In genomic region chr1:130840599-130841379, GRCm38 (mm10) we compare ENCODE assay signal across 24 mouse cellular contexts. TPM values are rescaled to one million over a fixed set of nuclear protein-coding genes. Genes with fewer than 3 reads are reported as not detected.
DNase-seq lines count a peak whose midpoint lies in the region; ATAC-seq lines count a peak whose summit lies in the region.
"Had no signal": no experiment of that assay in that cellular context is flagged by ENCODE, and none has a peak within 500 bp of the region (broad histone marks: within the 10 kb centered on the region; RNA-seq: fewer than 3 reads in every experiment).

No protein-coding gene starts in this region.

- peaks cover 9% of the 10 kb centered on the region for H3K4me1 ChIP-seq in kidney, embryonic 16.5 days (ENCODE audit: insufficient read depth, low read length)
- H3K4me1 ChIP-seq in intestine, embryonic 15.5 days (replicated peaks), result 0 out of 2 replicates have a peak, but pooled peaks cover 3% of the 10 kb centered on the region
- H3K4me1 ChIP-seq in kidney, embryonic 15.5 days, result peaks cover 8% of the 10 kb centered on the region; the same call in 1 of the 2 replicates
- 0 out of 2 replicates have a peak, but pooled peaks cover 2% of the 10 kb centered on the region for H3K4me1 ChIP-seq in liver, embryonic 15.5 days (replicated peaks)
- no peaks in the 10 kb centered on the region for H3K4me1 ChIP-seq in midbrain, embryonic 14.5 days (ENCODE audit: control insufficient read depth, insufficient read depth, low read length)
- H3K4me1 ChIP-seq: embryonic facial prominence, embryonic 13.5 days; heart, embryonic 13.5 days; limb, embryonic 12.5 days; midbrain, embryonic 13.5 days; stomach, embryonic 15.5 days had no signal

- no peaks in the 10 kb centered on the region for H3K9me3 ChIP-seq in kidney, embryonic 16.5 days (ENCODE audit: low read length)
- no peaks in the 10 kb centered on the region for H3K9me3 ChIP-seq in intestine, embryonic 15.5 days
- H3K9me3 ChIP-seq in kidney, embryonic 15.5 days (replicated peaks), result no peaks in the 10 kb centered on the region
- H3K9me3 ChIP-seq in liver, embryonic 15.5 days (replicated peaks), result no peaks in the 10 kb centered on the region
- H3K9me3 ChIP-seq in midbrain, embryonic 14.5 days (ENCODE audit: control insufficient read depth, low read length), result no peaks in the 10 kb centered on the region
- H3K9me3 ChIP-seq: embryonic facial prominence, embryonic 13.5 days; heart, embryonic 13.5 days; limb, embryonic 12.5 days; lung, embryonic 15.5 days; midbrain, embryonic 13.5 days; stomach, embryonic 15.5 days had no signal

- WGBS in kidney, embryonic 16.5 days, result 15% methylated on average over 8 of the region's 8 CpGs
- WGBS in intestine, embryonic 15.5 days, result 17% methylated on average over 8 of the region's 8 CpGs
- WGBS in kidney, embryonic 15.5 days, result 24% methylated on average over 8 of the region's 8 CpGs
- 47% methylated on average over 8 of the region's 8 CpGs for WGBS in liver, embryonic 15.5 days (ENCODE audit: insufficient replicate concordance)
- 83% methylated on average over 8 of the region's 8 CpGs for WGBS in midbrain, embryonic 14.5 days

- no peak overlapping the region for H3K4me2 ChIP-seq in kidney, embryonic 16.5 days (replicated peaks; ENCODE audit: low read depth, low read length)
- peak overlapping the region; percentile 20; the same call in 1 of the 2 replicates for H3K4me2 ChIP-seq in intestine, embryonic 15.5 days (replicated peaks)
- no peak overlapping the region for H3K4me2 ChIP-seq in kidney, embryonic 15.5 days
- H3K4me2 ChIP-seq in liver, embryonic 15.5 days, result no peak overlapping the region
- H3K4me2 ChIP-seq in midbrain, embryonic 14.5 days (ENCODE audit: low read length), result no peak overlapping the region
- H3K4me2 ChIP-seq: embryonic facial prominence, embryonic 13.5 days; heart, embryonic 13.5 days; hindbrain, embryonic 14.5 days; limb, embryonic 12.5 days; lung, embryonic 15.5 days; midbrain, embryonic 13.5 days; stomach, embryonic 15.5 days had no signal

- H3K36me3 ChIP-seq in kidney, embryonic 16.5 days (ENCODE audit: insufficient read depth, low read length), result no peaks in the 10 kb centered on the region
- H3K36me3 ChIP-seq in intestine, embryonic 15.5 days, result no peaks in the 10 kb centered on the region
- H3K36me3 ChIP-seq in kidney, embryonic 15.5 days, result no peaks in the 10 kb centered on the region
- no peaks in the 10 kb centered on the region for H3K36me3 ChIP-seq in liver, embryonic 15.5 days (replicated peaks)
- no peaks in the 10 kb centered on the region for H3K36me3 ChIP-seq in midbrain, embryonic 14.5 days (ENCODE audit: control insufficient read depth, insufficient read depth, low read length)
- H3K36me3 ChIP-seq: embryonic facial prominence, embryonic 13.5 days; heart, embryonic 13.5 days; limb, embryonic 12.5 days; lung, embryonic 15.5 days; midbrain, embryonic 13.5 days; stomach, embryonic 15.5 days had no signal

- peak; percentile 50 to 74 for DNase-seq in kidney, adult 8-10 months
- DNase-seq in right cerebral cortex, postnatal 4 days, result no peak
- DNase-seq in right cerebral cortex, adult 18-20 months, result no peak
- DNase-seq in midbrain, embryonic 14.5 days, result no peak
- DNase-seq: adrenal gland, postnatal 25 days; B cell, adult 2 months; cerebellum, adult 11 months; cerebellum, postnatal 10 days; right cerebral cortex, postnatal 14 days; thymus, postnatal 14 days had no signal

- no peak overlapping the region for H3K27ac ChIP-seq in kidney, embryonic 16.5 days (ENCODE audit: low read length)
- H3K27ac ChIP-seq in intestine, embryonic 15.5 days, result peak overlapping the region; percentile 77
- H3K27ac ChIP-seq in kidney, embryonic 15.5 days, result 0 out of 2 replicates have a peak overlapping the region, but pooled peaks have one; percentile 1
- H3K27ac ChIP-seq in liver, embryonic 15.5 days (replicated peaks), result peak overlapping the region; percentile 64
- H3K27ac ChIP-seq in midbrain, embryonic 14.5 days (replicated peaks; ENCODE audit: low read depth, low read length), result no peak overlapping the region
- H3K27ac ChIP-seq: embryonic facial prominence, embryonic 13.5 days; heart, embryonic 13.5 days; hindbrain, embryonic 14.5 days; limb, embryonic 12.5 days; lung, embryonic 15.5 days; midbrain, embryonic 13.5 days; stomach, embryonic 15.5 days had no signal

- no peaks in the 10 kb centered on the region for H3K27me3 ChIP-seq in kidney, embryonic 16.5 days (ENCODE audit: insufficient read depth, low read length)
- no peaks in the 10 kb centered on the region for H3K27me3 ChIP-seq in intestine, embryonic 15.5 days (replicated peaks)
- H3K27me3 ChIP-seq in kidney, embryonic 15.5 days, result no peaks in the 10 kb centered on the region; the same call in 1 of the 2 replicates
- H3K27me3 ChIP-seq in liver, embryonic 15.5 days, result no peaks in the 10 kb centered on the region
- no peaks in the 10 kb centered on the region for H3K27me3 ChIP-seq in midbrain, embryonic 14.5 days (ENCODE audit: control insufficient read depth, insufficient read depth, low read length)
- H3K27me3 ChIP-seq: embryonic facial prominence, embryonic 13.5 days; limb, embryonic 12.5 days; lung, embryonic 15.5 days; midbrain, embryonic 13.5 days; stomach, embryonic 15.5 days had no signal

- no peak overlapping the region for H3K4me3 ChIP-seq in kidney, embryonic 16.5 days (ENCODE audit: low read length)
- H3K4me3 ChIP-seq in intestine, embryonic 15.5 days (replicated peaks), result no peak overlapping the region
- H3K4me3 ChIP-seq in kidney, embryonic 15.5 days (replicated peaks), result no peak overlapping the region
- no peak overlapping the region for H3K4me3 ChIP-seq in liver, embryonic 15.5 days (replicated peaks)
- no peak overlapping the region for H3K4me3 ChIP-seq in midbrain, embryonic 14.5 days (replicated peaks; ENCODE audit: low read depth, low read length)
- H3K4me3 ChIP-seq: embryonic facial prominence, embryonic 13.5 days; heart, embryonic 13.5 days; limb, embryonic 12.5 days; lung, embryonic 15.5 days; midbrain, embryonic 13.5 days; stomach, embryonic 15.5 days had no signal

- ATAC-seq in kidney, embryonic 16.5 days (ENCODE audit: low FRiP score, low TSS enrichment), result no peak
- peak; percentile 87 for ATAC-seq in intestine, embryonic 15.5 days
- no peak; the same call in 1 of the 2 replicates for ATAC-seq in kidney, embryonic 15.5 days (replicated peaks; ENCODE audit: low FRiP score)
- ATAC-seq in liver, embryonic 15.5 days (ENCODE audit: insufficient read depth), result peak; percentile 63
- no peak for ATAC-seq in midbrain, embryonic 14.5 days (ENCODE audit: low FRiP score, low TSS enrichment)
- ATAC-seq: forebrain, embryonic 16.5 days; midbrain, embryonic 13.5 days had no signal

- no peak overlapping the region for H3K9ac ChIP-seq in kidney, embryonic 16.5 days (replicated peaks; ENCODE audit: low read length)
- H3K9ac ChIP-seq in intestine, embryonic 15.5 days, result no peak overlapping the region
- no peak overlapping the region for H3K9ac ChIP-seq in kidney, embryonic 15.5 days
- no peak overlapping the region for H3K9ac ChIP-seq in liver, embryonic 15.5 days
- no peak overlapping the region for H3K9ac ChIP-seq in midbrain, embryonic 14.5 days (replicated peaks; ENCODE audit: low read length)
- H3K9ac ChIP-seq: embryonic facial prominence, embryonic 13.5 days; heart, embryonic 13.5 days; hindbrain, embryonic 14.5 days; limb, embryonic 12.5 days; lung, embryonic 15.5 days; midbrain, embryonic 13.5 days; stomach, embryonic 15.5 days had no signal

RNA-seq across cellular contexts. Expression of gene Pigr, which starts 14.3 kb away (rescaled TPM):
- not detected in 2 replicates for polyA plus RNA-seq in kidney, embryonic 16.5 days (2015; fragmentation: Nextera tagmentation; extraction: Ambion mirVana)
- 0.96 and 2.5 TPM in 2 replicates for polyA plus RNA-seq in intestine, embryonic 15.5 days (2015; fragmentation: Nextera tagmentation; extraction: Ambion mirVana)
- polyA plus RNA-seq in kidney, embryonic 15.5 days (2015; fragmentation: Nextera tagmentation; extraction: Ambion mirVana), result 0.05 TPM in 1 of 2 replicates, not detected in the other
- 0.24 and 0.40 TPM in 2 replicates for polyA plus RNA-seq in liver, embryonic 15.5 days (2015; fragmentation: Nextera tagmentation; extraction: Ambion mirVana)
- not detected in 2 replicates for polyA plus RNA-seq in midbrain, embryonic 14.5 days (2014; fragmentation: Nextera tagmentation; extraction: Ambion mirVana)
- polyA plus RNA-seq: embryonic facial prominence, embryonic 13.5 days; forebrain, embryonic 16.5 days; heart, embryonic 13.5 days; hindbrain, embryonic 14.5 days; limb, embryonic 12.5 days; lung, embryonic 15.5 days; midbrain, embryonic 13.5 days; neural tube, embryonic 14.5 days had no signal

RNA-seq across cellular contexts. Expression of gene Fcmr, which starts 24.7 kb away (rescaled TPM):
- polyA plus RNA-seq in kidney, embryonic 16.5 days (2015; fragmentation: Nextera tagmentation; extraction: Ambion mirVana), result 0.36 TPM in 1 of 2 replicates, not detected in the other
- 2.8 and 5.7 TPM in 2 replicates for polyA plus RNA-seq in intestine, embryonic 15.5 days (2015; fragmentation: Nextera tagmentation; extraction: Ambion mirVana)
- polyA plus RNA-seq in kidney, embryonic 15.5 days (2015; fragmentation: Nextera tagmentation; extraction: Ambion mirVana), result 0.47 TPM in 1 of 2 replicates, not detected in the other
- not detected in 2 replicates for polyA plus RNA-seq in liver, embryonic 15.5 days (2015; fragmentation: Nextera tagmentation; extraction: Ambion mirVana)
- not detected in 2 replicates for polyA plus RNA-seq in midbrain, embryonic 14.5 days (2014; fragmentation: Nextera tagmentation; extraction: Ambion mirVana)
- polyA plus RNA-seq: embryonic facial prominence, embryonic 13.5 days; forebrain, embryonic 16.5 days; limb, embryonic 12.5 days; lung, embryonic 15.5 days; midbrain, embryonic 13.5 days had no signal

RNA-seq across cellular contexts. Expression of gene Fcamr, which starts 40.1 kb away (rescaled TPM):
- not detected in 2 replicates for polyA plus RNA-seq in kidney, embryonic 16.5 days (2015; fragmentation: Nextera tagmentation; extraction: Ambion mirVana)
- 0.18 and 0.21 TPM in 2 replicates for polyA plus RNA-seq in intestine, embryonic 15.5 days (2015; fragmentation: Nextera tagmentation; extraction: Ambion mirVana)
- polyA plus RNA-seq in kidney, embryonic 15.5 days (2015; fragmentation: Nextera tagmentation; extraction: Ambion mirVana), result not detected in 2 replicates
- not detected in 2 replicates for polyA plus RNA-seq in liver, embryonic 15.5 days (2015; fragmentation: Nextera tagmentation; extraction: Ambion mirVana)
- not detected in 2 replicates for polyA plus RNA-seq in midbrain, embryonic 14.5 days (2014; fragmentation: Nextera tagmentation; extraction: Ambion mirVana)
- polyA plus RNA-seq: embryonic facial prominence, embryonic 13.5 days; forebrain, embryonic 16.5 days; heart, embryonic 13.5 days; hindbrain, embryonic 14.5 days; limb, embryonic 12.5 days; lung, embryonic 15.5 days; midbrain, embryonic 13.5 days; neural tube, embryonic 14.5 days had no signal

RNA-seq across cellular contexts. Expression of gene Il24, which starts 46.5 kb away (rescaled TPM):
- polyA plus RNA-seq in kidney, embryonic 16.5 days (2015; fragmentation: Nextera tagmentation; extraction: Ambion mirVana), result not detected in 2 replicates
- polyA plus RNA-seq in intestine, embryonic 15.5 days (2015; fragmentation: Nextera tagmentation; extraction: Ambion mirVana), result not detected in 2 replicates
- polyA plus RNA-seq in kidney, embryonic 15.5 days (2015; fragmentation: Nextera tagmentation; extraction: Ambion mirVana), result 0.13 TPM in 1 of 2 replicates, not detected in the other
- polyA plus RNA-seq in liver, embryonic 15.5 days (2015; fragmentation: Nextera tagmentation; extraction: Ambion mirVana), result not detected in 2 replicates
- not detected in 2 replicates for polyA plus RNA-seq in midbrain, embryonic 14.5 days (2014; fragmentation: Nextera tagmentation; extraction: Ambion mirVana)
- polyA plus RNA-seq: forebrain, embryonic 16.5 days; heart, embryonic 13.5 days; hindbrain, embryonic 14.5 days; large intestine, adult 2 months; limb, embryonic 12.5 days; lung, embryonic 15.5 days; midbrain, embryonic 13.5 days; neural tube, embryonic 14.5 days; stomach, embryonic 15.5 days had no signal

Comparison
In these comparisons a context has a peak if more than half of its experiments do, and no peak if none do; other contexts are left out.
1. H3K27ac ChIP-seq: peak in intestine, embryonic 15.5 days (single experiment), kidney, embryonic 15.5 days (single experiment) and liver, embryonic 15.5 days (single experiment); none in kidney, embryonic 16.5 days (single experiment) and midbrain, embryonic 14.5 days (single experiment).
2. DNase-seq: peak in kidney, adult 8-10 months (2 of 2); none in right cerebral cortex, postnatal 4 days (single experiment), right cerebral cortex, adult 18-20 months (single experiment) and midbrain, embryonic 14.5 days (single experiment).
3. ATAC-seq: peak in intestine, embryonic 15.5 days (single experiment) and liver, embryonic 15.5 days (single experiment); none in kidney, embryonic 16.5 days (single experiment), kidney, embryonic 15.5 days (single experiment) and midbrain, embryonic 14.5 days (single experiment).